Mouse (Mus musculus): ENCODE data around the gene Cntnap5b.

DNA sequence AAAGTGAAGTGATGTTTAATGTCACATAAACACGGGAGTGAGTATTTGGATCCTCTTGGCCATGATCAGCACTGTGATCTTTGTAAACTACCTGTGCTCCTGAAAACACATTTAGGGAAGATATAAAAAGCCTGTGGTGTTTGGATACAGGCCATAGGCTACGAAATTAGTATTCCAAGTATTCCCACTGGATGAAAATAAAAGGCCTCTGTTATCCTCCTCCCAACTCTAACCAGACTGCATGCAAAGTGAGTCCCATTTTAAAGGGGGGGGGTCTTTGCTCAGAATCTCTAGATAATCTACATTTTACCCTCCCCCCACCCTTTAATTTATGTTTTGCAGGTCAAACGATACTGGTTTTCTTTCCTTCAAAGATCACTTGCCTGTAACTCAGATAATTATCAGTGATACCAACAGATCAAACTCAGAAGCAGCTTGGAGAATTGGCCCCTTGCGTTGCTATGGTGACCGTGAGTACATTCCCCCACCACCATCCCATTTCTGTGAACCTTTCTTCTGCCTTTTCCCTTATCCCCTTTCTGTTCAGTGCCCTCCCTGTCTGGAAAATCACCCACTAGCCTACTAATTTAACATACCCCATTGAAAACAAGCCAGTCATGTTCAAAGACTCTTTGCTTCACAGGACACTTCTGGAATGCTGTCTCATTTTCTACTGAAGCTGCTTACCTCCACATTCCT is 597.0 kb downstream of the Cntnap5b start:
- no peak for TF ChIP-seq TAL1 (IDR thresholded peaks at IDR 0.05; ENCODE audit: low read length)
- no peak for TF ChIP-seq GATA1 (IDR thresholded peaks at IDR 0.05; ENCODE audit: low read length)

Data from erythroblast, embryonic 14.5 days (primary cell).